Mouse (Mus musculus): ENCODE results near the gene Dhps. TPM values are rescaled to one million over a fixed set of nuclear protein-coding genes. Genes with fewer than 3 reads are reported as not detected.
A peak's percentile ranks its signal among the peaks of the same experiment; 100 is the strongest.
"Not testable (repeated sequence)": the region's sequence is repeated elsewhere in the genome, so short reads cannot be mapped to it uniquely, and the experiment has no call there.

The Dhps gene
- polyA plus RNA-seq, 1 experiment, result 36.1 TPM

GRCm38 (mm10) chr8:85074167-85074566 is 2.6 kb downstream of the Dhps start:
- peaks cover 5% of the 10 kb centered on the region; the same call in 1 of the 2 replicates for H3K4me1 ChIP-seq (ENCODE audit: control insufficient read depth, insufficient read depth, low read length)
- H3K4me3 ChIP-seq (ENCODE audit: insufficient read depth, low read length), result no peak overlapping the region
- H3K27ac ChIP-seq (ENCODE audit: insufficient read depth, low read length), result no peak overlapping the region
- no peak for TF ChIP-seq POLR2A (IDR thresholded peaks at IDR 0.05; ENCODE audit: low read depth, low read length)
- TF ChIP-seq CTCF (IDR thresholded peaks at IDR 0.05; ENCODE audit: borderline replicate concordance, insufficient read depth, low read length), result no peak

- TF ChIP-seq POLR2A (IDR thresholded peaks at IDR 0.05; ENCODE audit: low read depth, low read length) (no peak), CTCF (IDR thresholded peaks at IDR 0.05; ENCODE audit: borderline replicate concordance, insufficient read depth, low read length) (no peak)
- no peak overlapping the region for H3K27ac ChIP-seq (ENCODE audit: insufficient read depth, low read length)
- no peak overlapping the region for H3K4me3 ChIP-seq (ENCODE audit: insufficient read depth, low read length)
- peaks cover 5% of the 10 kb centered on the region; the same call in 1 of the 2 replicates for H3K4me1 ChIP-seq (ENCODE audit: control insufficient read depth, insufficient read depth, low read length)
Measured at GRCm38 (mm10) chr8:85074617-85075016, 3.1 kb downstream of the Dhps start.

GRCm38 (mm10) chr8:85076001-85076400 is 4.4 kb downstream of the Dhps start:
- TF ChIP-seq POLR2A (IDR thresholded peaks at IDR 0.05; ENCODE audit: low read depth, low read length), result no peak
- TF ChIP-seq CTCF (IDR thresholded peaks at IDR 0.05; ENCODE audit: borderline replicate concordance, insufficient read depth, low read length), result peak; percentile 61; the same call in 1 of the 2 replicates
- Histone ChIP-seq H3K4me3 (ENCODE audit: insufficient read depth, low read length) (no peak overlapping the region), H3K4me1 (ENCODE audit: control insufficient read depth, insufficient read depth, low read length) (peaks cover 2% of the 10 kb centered on the region; the same call in 1 of the 2 replicates), H3K27ac (ENCODE audit: insufficient read depth, low read length) (no peak overlapping the region)

- H3K4me1 ChIP-seq (ENCODE audit: control insufficient read depth, insufficient read depth, low read length), result no peaks in the 10 kb centered on the region
- H3K4me3 ChIP-seq (ENCODE audit: insufficient read depth, low read length), result no peak overlapping the region
- TF ChIP-seq CTCF (IDR thresholded peaks at IDR 0.05; ENCODE audit: borderline replicate concordance, insufficient read depth, low read length), result peak; percentile 96
- TF ChIP-seq POLR2A (IDR thresholded peaks at IDR 0.05; ENCODE audit: low read depth, low read length), result no peak
- H3K27ac ChIP-seq (ENCODE audit: insufficient read depth, low read length), result no peak overlapping the region
Measured at GRCm38 (mm10) chr8:85076993-85077392, 5.4 kb downstream of the Dhps start.

GRCm38 (mm10) chr8:85080214-85080531 is 8.6 kb downstream of the Dhps start:
- H3K4me1 ChIP-seq (ENCODE audit: control insufficient read depth, insufficient read depth, low read length), result peaks cover 7% of the 10 kb centered on the region; the same call in 1 of the 2 replicates
- TF ChIP-seq CTCF (IDR thresholded peaks at IDR 0.05; ENCODE audit: borderline replicate concordance, insufficient read depth, low read length), result no peak
- no peak for TF ChIP-seq POLR2A (IDR thresholded peaks at IDR 0.05; ENCODE audit: low read depth, low read length)
- H3K4me3 ChIP-seq (ENCODE audit: insufficient read depth, low read length), result peak overlapping the region; percentile 67
- H3K27ac ChIP-seq (ENCODE audit: insufficient read depth, low read length), result no peak overlapping the region

GRCm38 (mm10) chr8:85080532-85081215 is 9.1 kb downstream of the Dhps start, which contains the start of gene Wdr83os:
Gene Wdr83os, plus strand, starts transcription at chr8:85080740.
- H3K27ac ChIP-seq (ENCODE audit: insufficient read depth, low read length), result 0 out of 2 replicates have a peak within 1 kb of the TSS, but pooled peaks have one; percentile 44
- peak within 1 kb of the TSS; percentile 67 for H3K4me3 ChIP-seq (ENCODE audit: insufficient read depth, low read length)
- H3K4me1 ChIP-seq (ENCODE audit: control insufficient read depth, insufficient read depth, low read length), result peaks cover 7% of the 10 kb centered on the region; the same call in 1 of the 2 replicates
- TF ChIP-seq CTCF (IDR thresholded peaks at IDR 0.05; ENCODE audit: borderline replicate concordance, insufficient read depth, low read length), result no peak
- TF ChIP-seq POLR2A (IDR thresholded peaks at IDR 0.05; ENCODE audit: low read depth, low read length), result peak; percentile 28

- Histone ChIP-seq H3K4me1 (ENCODE audit: control insufficient read depth, insufficient read depth, low read length) (peaks cover 7% of the 10 kb centered on the region; the same call in 1 of the 2 replicates), H3K27ac (ENCODE audit: insufficient read depth, low read length) (0 out of 2 replicates have a peak within 1 kb of the TSS, but pooled peaks have one; percentile 44), H3K4me3 (ENCODE audit: insufficient read depth, low read length) (peak within 1 kb of the TSS; percentile 67)
- TF ChIP-seq CTCF (IDR thresholded peaks at IDR 0.05; ENCODE audit: borderline replicate concordance, insufficient read depth, low read length) (no peak), POLR2A (IDR thresholded peaks at IDR 0.05; ENCODE audit: low read depth, low read length) (no peak; the same call in 1 of the 2 replicates)
Measured at GRCm38 (mm10) chr8:85081216-85081555, 9.6 kb downstream of the Dhps start, which contains the start of gene Wdr83. Gene Wdr83, minus strand, starts transcription at chr8:85081306.

GRCm38 (mm10) chr8:85082169-85082568 is 10.6 kb downstream of the Dhps start:
- H3K4me1 ChIP-seq (ENCODE audit: control insufficient read depth, insufficient read depth, low read length); H3K4me3 ChIP-seq (ENCODE audit: insufficient read depth, low read length); H3K27ac ChIP-seq (ENCODE audit: insufficient read depth, low read length): not testable (repeated sequence)

- peaks cover 7% of the 10 kb centered on the region; the same call in 1 of the 2 replicates for H3K4me1 ChIP-seq (ENCODE audit: control insufficient read depth, insufficient read depth, low read length)
- TF ChIP-seq CTCF (IDR thresholded peaks at IDR 0.05; ENCODE audit: borderline replicate concordance, insufficient read depth, low read length) (no peak), POLR2A (IDR thresholded peaks at IDR 0.05; ENCODE audit: low read depth, low read length) (peak; percentile 96)
- peak within 1 kb of the TSS; percentile 73 for H3K4me3 ChIP-seq (ENCODE audit: insufficient read depth, low read length)
- peak within 1 kb of the TSS; percentile 39; the same call in 1 of the 2 replicates for H3K27ac ChIP-seq (ENCODE audit: insufficient read depth, low read length)
Measured at GRCm38 (mm10) chr8:85083108-85083813, 11.7 kb downstream of the Dhps start, which contains the start of gene Man2b1. Gene Man2b1, plus strand, starts transcription at chr8:85083270.

- H3K4me3 ChIP-seq (ENCODE audit: insufficient read depth, low read length), result no peak overlapping the region
- peaks cover 7% of the 10 kb centered on the region; the same call in 1 of the 2 replicates for H3K4me1 ChIP-seq (ENCODE audit: control insufficient read depth, insufficient read depth, low read length)
- TF ChIP-seq POLR2A (IDR thresholded peaks at IDR 0.05; ENCODE audit: low read depth, low read length) (no peak), CTCF (IDR thresholded peaks at IDR 0.05; ENCODE audit: borderline replicate concordance, insufficient read depth, low read length) (no peak)
- H3K27ac ChIP-seq (ENCODE audit: insufficient read depth, low read length), result no peak overlapping the region
Measured at GRCm38 (mm10) chr8:85084633-85085032, 13.1 kb downstream of the Dhps start.

Measured in embryonic fibroblast, embryonic 13.5 days (primary cell).